Mouse (Mus musculus) embryonic facial prominence, embryonic 10.5 days (tissue): ENCODE data around the gene Hipk2. TPM values are rescaled to one million over a fixed set of nuclear protein-coding genes. Genes with fewer than 3 reads are reported as not detected.

Experiments
- DNase-seq: peaks from one replicate; pipeline ENCODE4 v3.0.0-alpha.2; 2017; ENCODE audit warnings: low spot score
- H3K27ac ChIP-seq: fragments of 300-500 bp; sonication (generic); replicated peaks from 2 replicates; pipeline ENCODE4 v1.5.1; 2016; ENCODE audit warnings: mild to moderate bottlenecking
- H3K27me3 ChIP-seq: fragments of 300-500 bp; sonication (generic); replicated peaks from 2 replicates; pipeline ENCODE4 v1.6.1; 2016; ENCODE audit warnings: low read depth, mild to moderate bottlenecking; ENCODE audit not compliant: poor library complexity, severe bottlenecking
- H3K36me3 ChIP-seq: fragments of 300-500 bp; sonication (generic); replicated peaks from 2 replicates; pipeline ENCODE4 v1.6.1; 2016; ENCODE audit warnings: mild to moderate bottlenecking, moderate library complexity
- H3K4me1 ChIP-seq: fragments of 300-500 bp; sonication (generic); 2 replicates; pipeline ENCODE4 v1.6.1; 2016
- H3K4me3 ChIP-seq: fragments of 300-500 bp; sonication (generic); 2 replicates; pipeline ENCODE4 v1.5.1; 2016; ENCODE audit warnings: mild to moderate bottlenecking, moderate library complexity
- H3K9me3 ChIP-seq: fragments of 300-500 bp; sonication (generic); 2 replicates; pipeline ENCODE4 v1.6.1; 2016; ENCODE audit warnings: mild to moderate bottlenecking
- WGBS: fragments of 180-500 bp; shearing (Covaris S2); methylation state at CpG from one replicate; pipeline ENCODE4 v1.1.7; 2016; 5-methylcytosine and 5-hydroxymethylcytosine counted together
- polyA plus RNA-seq: library from polyadenylated mRNA; unstranded; fragments of >200 nt; fragmentation: Nextera tagmentation; extraction: Ambion mirVana; gene quantifications from 2 replicates; pipeline ENCODE4 v1.2.1, GENCODE M21; 2016

Gene Hipk2
- 24.5 and 26.1 TPM in 2 replicates for polyA plus RNA-seq

- peak; percentile 94 for DNase-seq
- Histone ChIP-seq H3K36me3 (peaks cover 9% of the 10 kb centered on the region; the same call in 1 of the 2 replicates), H3K27ac (peak within 1 kb of the TSS; percentile 99), H3K4me3 (peak within 1 kb of the TSS; percentile 100), H3K4me1 (peaks cover 34% of the 10 kb centered on the region), H3K9me3 (no peaks in the 10 kb centered on the region), H3K27me3 (peaks cover 25% of the 10 kb centered on the region; the same call in 1 of the 2 replicates)
- under 1% methylated on average over 108 of the region's 108 CpGs for WGBS
Observed at GRCm38 (mm10) chr6:38876071-38876911, at the start of gene Hipk2. Gene Hipk2 (minus strand): TSS chr6:38876165.

- Histone ChIP-seq H3K4me1 (peaks cover 7% of the 10 kb centered on the region; the same call in 1 of the 2 replicates), H3K27me3 (no peaks in the 10 kb centered on the region), H3K4me3 (peak overlapping the region; percentile 46), H3K9me3 (no peaks in the 10 kb centered on the region), H3K36me3 (no peaks in the 10 kb centered on the region), H3K27ac (peak overlapping the region; percentile 40; the same call in 1 of the 2 replicates)
- peak; percentile 43 for DNase-seq
- 55% methylated on average over 7 of the region's 7 CpGs for WGBS
Observed at GRCm38 (mm10) chr6:38925719-38926118, 49.8 kb upstream of the Hipk2 start.

GRCm38 (mm10) chr6:38923870-38924817, 48.2 kb upstream of the Hipk2 start:
- no peak for DNase-seq
- no peaks in the 10 kb centered on the region for H3K9me3 ChIP-seq
- no peak overlapping the region for H3K4me3 ChIP-seq
- no peaks in the 10 kb centered on the region for H3K36me3 ChIP-seq
- H3K27ac ChIP-seq, result no peak overlapping the region
- H3K27me3 ChIP-seq, result no peaks in the 10 kb centered on the region
- WGBS, result 91% methylated on average over 18 of the region's 18 CpGs
- peaks cover 7% of the 10 kb centered on the region; the same call in 1 of the 2 replicates for H3K4me1 ChIP-seq

- Histone ChIP-seq H3K9me3 (no peaks in the 10 kb centered on the region), H3K27me3 (no peaks in the 10 kb centered on the region), H3K4me3 (no peak overlapping the region), H3K36me3 (no peaks in the 10 kb centered on the region), H3K27ac (no peak overlapping the region), H3K4me1 (peaks cover 7% of the 10 kb centered on the region; the same call in 1 of the 2 replicates)
- no peak for DNase-seq
- 91% methylated on average over 4 of the region's 4 CpGs for WGBS
Observed at GRCm38 (mm10) chr6:38923450-38923849, 47.5 kb upstream of the Hipk2 start.

GRCm38 (mm10) chr6:38922517-38922916, 46.6 kb upstream of the Hipk2 start:
- Histone ChIP-seq H3K9me3 (no peaks in the 10 kb centered on the region), H3K27me3 (no peaks in the 10 kb centered on the region), H3K27ac (no peak overlapping the region), H3K4me3 (no peak overlapping the region), H3K36me3 (no peaks in the 10 kb centered on the region), H3K4me1 (peaks cover 7% of the 10 kb centered on the region; the same call in 1 of the 2 replicates)
- WGBS, result 74% methylated on average over 2 of the region's 2 CpGs
- no peak for DNase-seq

- peaks cover 7% of the 10 kb centered on the region; the same call in 1 of the 2 replicates for H3K4me1 ChIP-seq
- no peak overlapping the region for H3K4me3 ChIP-seq
- no peaks in the 10 kb centered on the region for H3K9me3 ChIP-seq
- 92% methylated on average over 8 of the region's 8 CpGs for WGBS
- DNase-seq, result no peak
- no peaks in the 10 kb centered on the region for H3K27me3 ChIP-seq
- H3K27ac ChIP-seq, result 0 out of 2 replicates have a peak overlapping the region, but pooled peaks have one; percentile 5
- no peaks in the 10 kb centered on the region for H3K36me3 ChIP-seq
Observed at GRCm38 (mm10) chr6:38921810-38922116, 45.8 kb upstream of the Hipk2 start.

GRCm38 (mm10) chr6:38921095-38921809, 45.3 kb upstream of the Hipk2 start:
- 0 out of 2 replicates have a peak overlapping the region, but pooled peaks have one; percentile 5 for H3K27ac ChIP-seq
- no peaks in the 10 kb centered on the region for H3K27me3 ChIP-seq
- no peak overlapping the region for H3K4me3 ChIP-seq
- 87% methylated on average over 17 of the region's 17 CpGs for WGBS
- H3K4me1 ChIP-seq, result peaks cover 4% of the 10 kb centered on the region; the same call in 1 of the 2 replicates
- H3K36me3 ChIP-seq, result no peaks in the 10 kb centered on the region
- H3K9me3 ChIP-seq, result no peaks in the 10 kb centered on the region
- no peak for DNase-seq

GRCm38 (mm10) chr6:38920141-38920540, 44.2 kb upstream of the Hipk2 start:
- H3K27ac ChIP-seq, result no peak overlapping the region
- WGBS, result 83% methylated on average over 6 of the region's 6 CpGs
- H3K9me3 ChIP-seq, result no peaks in the 10 kb centered on the region
- H3K4me3 ChIP-seq, result no peak overlapping the region
- peaks cover 8% of the 10 kb centered on the region; the same call in 1 of the 2 replicates for H3K4me1 ChIP-seq
- H3K36me3 ChIP-seq, result no peaks in the 10 kb centered on the region
- no peak for DNase-seq
- no peaks in the 10 kb centered on the region for H3K27me3 ChIP-seq

GRCm38 (mm10) chr6:38919135-38919740, 43.3 kb upstream of the Hipk2 start:
- H3K4me1 ChIP-seq, result peaks cover 8% of the 10 kb centered on the region; the same call in 1 of the 2 replicates
- no peak overlapping the region for H3K27ac ChIP-seq
- DNase-seq, result no peak
- H3K9me3 ChIP-seq, result no peaks in the 10 kb centered on the region
- WGBS, result 88% methylated on average over 14 of the region's 14 CpGs
- no peaks in the 10 kb centered on the region for H3K36me3 ChIP-seq
- H3K4me3 ChIP-seq, result no peak overlapping the region
- no peaks in the 10 kb centered on the region for H3K27me3 ChIP-seq

- no peaks in the 10 kb centered on the region for H3K9me3 ChIP-seq
- H3K27me3 ChIP-seq, result no peaks in the 10 kb centered on the region
- H3K4me3 ChIP-seq, result no peak overlapping the region
- 91% methylated on average over 4 of the region's 4 CpGs for WGBS
- no peak overlapping the region for H3K27ac ChIP-seq
- H3K4me1 ChIP-seq, result peaks cover 8% of the 10 kb centered on the region; the same call in 1 of the 2 replicates
- DNase-seq, result no peak
- no peaks in the 10 kb centered on the region for H3K36me3 ChIP-seq
Observed at GRCm38 (mm10) chr6:38918728-38919127, 42.8 kb upstream of the Hipk2 start.

GRCm38 (mm10) chr6:38917415-38917814, 41.5 kb upstream of the Hipk2 start:
- 80% methylated on average over 3 of the region's 3 CpGs for WGBS
- Histone ChIP-seq H3K36me3 (no peaks in the 10 kb centered on the region), H3K4me3 (no peak overlapping the region), H3K27ac (no peak overlapping the region), H3K4me1 (peaks cover 8% of the 10 kb centered on the region; the same call in 1 of the 2 replicates), H3K9me3 (no peaks in the 10 kb centered on the region), H3K27me3 (no peaks in the 10 kb centered on the region)
- DNase-seq, result no peak
